Mouse (Mus musculus) hindbrain, embryonic 11.5 days (tissue): ENCODE measurements around the gene Dhx32. TPM values are rescaled to one million over a fixed set of nuclear protein-coding genes. Genes with fewer than 3 reads are reported as not detected.

Source experiments
- ATAC-seq: fragments of 200-750 bp; cut with Nextera tagmentation; 2 replicates; pipeline ENCODE4 v1.8.0; 2017; ENCODE audit warnings: mild to moderate bottlenecking, moderate TSS enrichment, moderate library complexity; ENCODE audit not compliant: low FRiP score
- DNase-seq: peaks from one replicate; pipeline ENCODE4 v3.0.0-alpha.2; 2015; ENCODE audit warnings: low spot score
- H3K27ac ChIP-seq: fragments of 300-500 bp; sonication (generic); 2 replicates; pipeline ENCODE4 v1.5.1; 2014; ENCODE audit warnings: mild to moderate bottlenecking, low read depth, low read length
- H3K27me3 ChIP-seq: fragments of 300-500 bp; sonication (generic); 2 replicates; pipeline ENCODE4 v1.6.1; 2014; ENCODE audit warnings: mild to moderate bottlenecking, low read length, moderate library complexity, mixed read lengths; ENCODE audit not compliant: control insufficient read depth, insufficient read depth
- H3K36me3 ChIP-seq: fragments of 300-500 bp; sonication (generic); 2 replicates; pipeline ENCODE4 v1.6.1; 2014; ENCODE audit warnings: mild to moderate bottlenecking, low read length, moderate library complexity, mixed read lengths; ENCODE audit not compliant: control insufficient read depth, insufficient read depth
- H3K4me1 ChIP-seq: fragments of 300-500 bp; sonication (generic); replicated peaks from 2 replicates; pipeline ENCODE4 v1.6.1; 2014; ENCODE audit warnings: low read length, mixed read lengths; ENCODE audit not compliant: control insufficient read depth, insufficient read depth
- H3K4me2 ChIP-seq: fragments of 300-500 bp; sonication (generic); replicated peaks from 2 replicates; pipeline ENCODE4 v1.6.1; 2014; ENCODE audit warnings: mild to moderate bottlenecking, low read depth, low read length
- H3K4me3 ChIP-seq: fragments of 300-500 bp; sonication (generic); 2 replicates; pipeline ENCODE4 v1.5.1; 2014; ENCODE audit warnings: low read depth, low read length
- H3K9ac ChIP-seq: fragments of 300-500 bp; sonication (generic); 2 replicates; pipeline ENCODE4 v1.6.1; 2014; ENCODE audit warnings: low read depth, low read length
- H3K9me3 ChIP-seq: fragments of 300-500 bp; sonication (generic); 2 replicates; pipeline ENCODE4 v1.6.1; 2016; ENCODE audit warnings: low read length; ENCODE audit not compliant: control insufficient read depth
- WGBS: fragments of 180-500 bp; shearing (Covaris S2); extraction: QIAGEN DNeasy Blood & Tissue Kit; methylation state at CpG from one replicate; pipeline ENCODE4 v1.1.7; 2014; 5-methylcytosine and 5-hydroxymethylcytosine counted together
- polyA plus RNA-seq: library from polyadenylated mRNA; unstranded; fragments of >200 nt; fragmentation: Nextera tagmentation; extraction: Ambion mirVana; gene quantifications from 2 replicates; pipeline ENCODE4 v1.2.1, GENCODE M21; 2014

Gene Dhx32
- polyA plus RNA-seq, 1 experiment from 2014 or later, result 43.7 TPM

- 91% methylated on average over 1 of the region's 1 CpGs for WGBS
- DNase-seq (no peak), ATAC-seq (no peak)
- Histone ChIP-seq H3K4me2 (no peak overlapping the region), H3K27ac (no peak overlapping the region), H3K4me3 (no peak overlapping the region), H3K9me3 (no peaks in the 10 kb centered on the region), H3K36me3 (0 out of 2 replicates have a peak, but pooled peaks cover 4% of the 10 kb centered on the region), H3K27me3 (no peaks in the 10 kb centered on the region), H3K9ac (no peak overlapping the region), H3K4me1 (no peaks in the 10 kb centered on the region)
Measured at GRCm38 (mm10) chr7:133744209-133744608, 38.3 kb downstream of the Dhx32 start.

DNA sequence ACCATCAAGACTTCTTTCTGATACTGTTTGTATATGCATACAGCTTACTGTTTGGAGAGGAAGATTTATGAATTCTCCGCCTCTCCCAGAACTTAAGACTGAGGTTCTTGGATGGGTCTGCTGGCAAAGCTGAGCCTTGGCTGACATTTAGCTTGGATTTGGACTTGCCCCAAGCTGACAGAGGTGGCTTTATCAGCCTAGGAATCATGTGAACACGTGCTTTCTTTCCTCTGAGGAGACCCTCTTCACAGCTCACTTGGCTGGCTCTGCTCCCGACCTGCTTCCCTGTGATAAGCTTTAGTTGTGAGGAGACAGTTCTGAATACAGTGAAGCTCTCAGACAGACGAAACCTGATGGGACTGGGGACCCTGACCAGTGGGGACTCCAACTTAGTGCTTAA, 38.9 kb downstream of the Dhx32 start:
- H3K36me3 ChIP-seq, result 0 out of 2 replicates have a peak, but pooled peaks cover 4% of the 10 kb centered on the region
- no peak for DNase-seq
- no peak overlapping the region for H3K4me2 ChIP-seq
- no peak overlapping the region for H3K27ac ChIP-seq
- no peaks in the 10 kb centered on the region for H3K9me3 ChIP-seq
- H3K4me3 ChIP-seq, result no peak overlapping the region
- H3K9ac ChIP-seq, result no peak overlapping the region
- WGBS, result 74% methylated on average over 4 of the region's 4 CpGs
- H3K4me1 ChIP-seq, result no peaks in the 10 kb centered on the region
- H3K27me3 ChIP-seq, result no peaks in the 10 kb centered on the region
- ATAC-seq, result no peak

- H3K36me3 ChIP-seq, result 0 out of 2 replicates have a peak, but pooled peaks cover 2% of the 10 kb centered on the region
- H3K4me2 ChIP-seq, result no peak overlapping the region
- H3K27me3 ChIP-seq, result no peaks in the 10 kb centered on the region
- DNase-seq, result no peak
- no peak for ATAC-seq
- no peak overlapping the region for H3K9ac ChIP-seq
- no peak overlapping the region for H3K27ac ChIP-seq
- WGBS, result 93% methylated on average over 12 of the region's 12 CpGs
- no peaks in the 10 kb centered on the region for H3K9me3 ChIP-seq
- no peak overlapping the region for H3K4me3 ChIP-seq
- no peaks in the 10 kb centered on the region for H3K4me1 ChIP-seq
Measured at GRCm38 (mm10) chr7:133742530-133743325, 39.8 kb downstream of the Dhx32 start.

DNA sequence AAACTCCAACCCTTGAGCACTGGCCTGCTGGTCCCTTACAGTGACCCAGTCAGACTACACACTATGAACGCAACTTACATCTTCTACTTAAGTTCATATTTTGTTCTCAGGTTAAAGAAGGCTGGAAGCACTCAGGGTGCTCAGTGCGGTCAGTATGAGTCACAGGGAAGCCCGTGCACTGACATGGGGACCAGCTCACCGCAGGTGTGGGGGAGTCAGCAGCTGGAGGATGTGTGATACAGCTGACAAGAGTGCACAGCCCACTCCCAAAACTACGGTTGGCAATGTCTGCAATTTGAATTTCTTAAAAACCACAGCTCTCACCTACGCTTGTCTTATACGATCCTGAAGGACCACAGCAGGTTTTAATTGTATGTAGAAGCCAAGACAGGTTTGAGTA, 42.0 kb downstream of the Dhx32 start:
- H3K36me3 ChIP-seq, result 0 out of 2 replicates have a peak, but pooled peaks cover 2% of the 10 kb centered on the region
- no peak overlapping the region for H3K4me3 ChIP-seq
- no peak for ATAC-seq

DNA sequence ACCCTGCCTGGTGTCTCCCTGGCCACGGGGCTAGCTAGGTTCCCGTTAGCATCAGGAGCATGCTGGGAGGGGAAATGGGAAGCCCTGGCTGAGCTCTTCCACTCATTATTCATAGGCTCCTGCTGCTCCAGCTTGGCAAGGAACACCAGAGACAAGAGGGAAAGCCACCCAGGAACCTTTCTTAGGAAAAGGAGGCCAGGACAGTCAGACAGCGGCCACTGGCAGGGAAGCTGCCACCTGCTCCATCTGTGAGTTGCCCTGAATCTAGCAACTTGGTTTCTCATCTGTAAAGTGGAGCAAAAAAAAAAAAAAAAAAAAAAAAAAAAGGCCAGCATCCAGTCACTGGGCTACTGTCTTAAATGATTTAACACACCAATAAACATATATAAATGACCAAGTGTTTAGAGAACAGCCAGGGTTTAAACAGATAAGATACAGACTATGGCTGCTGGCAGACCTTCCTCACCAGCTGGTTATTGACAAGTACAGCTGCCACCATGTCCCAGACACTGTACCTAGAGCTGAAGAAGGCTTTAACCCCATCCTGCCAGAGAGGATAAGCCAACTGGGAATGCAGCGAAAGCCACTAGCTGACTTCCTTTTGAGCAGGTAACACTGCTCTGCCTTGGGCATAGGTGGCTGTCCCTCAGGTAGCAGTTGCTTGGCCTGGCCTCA, 50.4 kb downstream of the Dhx32 start:
- DNase-seq (no peak), ATAC-seq (no peak)
- Histone ChIP-seq H3K9me3 (no peaks in the 10 kb centered on the region), H3K4me2 (no peak overlapping the region), H3K4me1 (no peaks in the 10 kb centered on the region), H3K9ac (no peak overlapping the region), H3K36me3 (0 out of 2 replicates have a peak, but pooled peaks cover 2% of the 10 kb centered on the region), H3K27ac (no peak overlapping the region), H3K27me3 (no peaks in the 10 kb centered on the region), H3K4me3 (no peak overlapping the region)
- 77% methylated on average over 4 of the region's 4 CpGs for WGBS

More for the DNA sequence above, 42.0 kb downstream of the Dhx32 start:
- Histone ChIP-seq H3K27ac (no peak overlapping the region), H3K27me3 (no peaks in the 10 kb centered on the region), H3K9me3 (no peaks in the 10 kb centered on the region), H3K9ac (no peak overlapping the region), H3K4me1 (no peaks in the 10 kb centered on the region), H3K4me2 (no peak overlapping the region)
- 89% methylated on average over 7 of the region's 7 CpGs for WGBS
- DNase-seq, result no peak

GRCm38 (mm10) chr7:133730324-133731191, 52.0 kb downstream of the Dhx32 start:
- DNase-seq, result no peak
- H3K4me1 ChIP-seq, result no peaks in the 10 kb centered on the region
- 91% methylated on average over 11 of the region's 11 CpGs for WGBS
- ATAC-seq, result no peak
- no peak overlapping the region for H3K4me2 ChIP-seq
- H3K9ac ChIP-seq, result no peak overlapping the region
- no peaks in the 10 kb centered on the region for H3K9me3 ChIP-seq
- no peak overlapping the region for H3K27ac ChIP-seq
- no peaks in the 10 kb centered on the region for H3K27me3 ChIP-seq
- H3K36me3 ChIP-seq, result 0 out of 2 replicates have a peak, but pooled peaks cover 2% of the 10 kb centered on the region
- H3K4me3 ChIP-seq, result no peak overlapping the region

- 78% methylated on average over 5 of the region's 5 CpGs for WGBS
- Histone ChIP-seq H3K36me3 (0 out of 2 replicates have a peak, but pooled peaks cover 2% of the 10 kb centered on the region), H3K4me2 (no peak overlapping the region)
Measured at GRCm38 (mm10) chr7:133729351-133729750, 53.2 kb downstream of the Dhx32 start.

GRCm38 (mm10) chr7:133727027-133727426, 55.5 kb downstream of the Dhx32 start:
- Histone ChIP-seq H3K4me2 (no peak overlapping the region), H3K4me1 (no peaks in the 10 kb centered on the region), H3K36me3 (peaks cover under 1% of the 10 kb centered on the region; the same call in 1 of the 2 replicates), H3K4me3 (no peak overlapping the region), H3K27ac (no peak overlapping the region), H3K9me3 (no peaks in the 10 kb centered on the region), H3K9ac (no peak overlapping the region), H3K27me3 (no peaks in the 10 kb centered on the region)
- DNase-seq, result no peak
- ATAC-seq, result no peak
- WGBS, result 85% methylated on average over 6 of the region's 6 CpGs

More at GRCm38 (mm10) chr7:133729351-133729750, 53.2 kb downstream of the Dhx32 start:
- Histone ChIP-seq H3K9me3 (no peaks in the 10 kb centered on the region), H3K27ac (no peak overlapping the region), H3K4me1 (no peaks in the 10 kb centered on the region), H3K4me3 (no peak overlapping the region), H3K9ac (no peak overlapping the region), H3K27me3 (no peaks in the 10 kb centered on the region)
- DNase-seq (no peak), ATAC-seq (no peak)
